Mouse (Mus musculus) bone marrow, adult 2 months (tissue): Measurements from ENCODE around the gene Ankrd13b.

ENCODE experiments used
- CTCF ChIP-seq: fragments of 200-500 bp; IDR thresholded peaks from 2 replicates; pipeline ENCODE4 v1.5.1; 2011; ENCODE audit warnings: low read length, control low read depth; ENCODE audit not compliant: control insufficient read depth, insufficient read depth
- POLR2A ChIP-seq: fragments of 200-500 bp; IDR thresholded peaks from 2 replicates; pipeline ENCODE4 v1.6.1; 2011; ENCODE audit warnings: low read depth, mild to moderate bottlenecking, control low read depth, low read length, borderline replicate concordance; ENCODE audit not compliant: control insufficient read depth

- TF ChIP-seq CTCF (no peak), POLR2A (no peak)
These were observed at the start of gene Ankrd13b for GRCm38 (mm10) chr11:77489591-77490235.
